8 mouse cellular contexts compared by ENCODE assay signal in genomic region chr11:120631726-120632448, GRCm38 (mm10). TPM values are rescaled to one million over a fixed set of nuclear protein-coding genes. Genes with fewer than 3 reads are reported as not detected.
DNase-seq lines count a peak whose midpoint lies in the region; ATAC-seq and TF ChIP-seq lines count a peak whose summit lies in the region.

No protein-coding gene starts in this region.

- peak overlapping the region; percentile 95 for H3K27ac ChIP-seq in bone marrow macrophage, adult 2 months (ENCODE audit: insufficient read depth, low read depth, low read length)
- no peak overlapping the region for H3K27ac ChIP-seq in hindbrain, embryonic 11.5 days (ENCODE audit: low read depth, low read length)
- H3K27ac ChIP-seq in macrophage, result peak overlapping the region; percentile 99

- no peak for ATAC-seq in hindbrain, embryonic 11.5 days (ENCODE audit: low FRiP score)
- no peak for ATAC-seq in inflammation-experienced regulatory T-cells, adult 6 months

- WGBS in hindbrain, embryonic 11.5 days, result 68% methylated on average over 4 of the region's 4 CpGs
- WGBS in macrophage (ENCODE audit: missing documents), result 44% methylated on average over 4 of the region's 4 CpGs

- H3K4me2 ChIP-seq in hindbrain, embryonic 11.5 days (replicated peaks; ENCODE audit: low read depth, low read length), result peak overlapping the region; percentile 81

- no peaks in the 10 kb centered on the region for H3K27me3 ChIP-seq in hindbrain, embryonic 11.5 days (ENCODE audit: control insufficient read depth, insufficient read depth, low read length)

- no peak for TF ChIP-seq CTCF in bone marrow macrophage, adult 2 months (IDR thresholded peaks at IDR 0.05; ENCODE audit: low read depth, low read length)

- peak overlapping the region; percentile 83; the same call in 1 of the 2 replicates for H3K9ac ChIP-seq in hindbrain, embryonic 11.5 days (ENCODE audit: low read depth, low read length)

- no peak for TF ChIP-seq POLR2A in bone marrow macrophage, adult 2 months (IDR thresholded peaks at IDR 0.05; ENCODE audit: borderline replicate concordance, low read depth, low read length)

- peak; percentile 43 for DNase-seq in kidney, adult 18-20 months
- DNase-seq in kidney, adult 11 months, result no peak
- DNase-seq in hindbrain, embryonic 11.5 days (ENCODE audit: low spot score), result no peak
- DNase-seq in thymus, postnatal 14 days, result no peak
- DNase-seq in layer of hippocampus, adult 8-10 months (ENCODE audit: low spot score in 2 of 2), result no peak

- H3K36me3 ChIP-seq in hindbrain, embryonic 11.5 days (ENCODE audit: control insufficient read depth, insufficient read depth, low read length), result peaks cover 3% of the 10 kb centered on the region
- H3K36me3 ChIP-seq in macrophage (ENCODE audit: inconsistent target), result no peaks in the 10 kb centered on the region

- H3K9me3 ChIP-seq in hindbrain, embryonic 11.5 days (ENCODE audit: control insufficient read depth, low read length), result no peaks in the 10 kb centered on the region

- H3K4me3 ChIP-seq in bone marrow macrophage, adult 2 months (ENCODE audit: insufficient read depth, low read length), result peak overlapping the region; percentile 62
- peak overlapping the region; percentile 94 for H3K4me3 ChIP-seq in hindbrain, embryonic 11.5 days (ENCODE audit: low read depth, low read length)
- H3K4me3 ChIP-seq in macrophage (ENCODE audit: inconsistent target), result peak overlapping the region; percentile 71

- peaks cover 45% of the 10 kb centered on the region for H3K4me1 ChIP-seq in bone marrow macrophage, adult 2 months (ENCODE audit: control insufficient read depth, insufficient read depth, low read length)
- peaks cover 10% of the 10 kb centered on the region; the same call in 1 of the 2 replicates for H3K4me1 ChIP-seq in hindbrain, embryonic 11.5 days (replicated peaks; ENCODE audit: control insufficient read depth, insufficient read depth, low read length)

- H3K79me2 ChIP-seq in macrophage (ENCODE audit: inconsistent target), result peaks cover 65% of the 10 kb centered on the region

RNA-seq across cellular contexts. Expression of gene Mafg, which starts 1.5 kb away (rescaled TPM):
- polyA plus RNA-seq in bone marrow macrophage, adult 2 months (2012; ENCODE audit: insufficient read depth, insufficient read length, missing spikeins), result 76.0 and 77.5 TPM in 2 replicates
- 21.8 and 23.5 TPM in 2 replicates for polyA plus RNA-seq in hindbrain, embryonic 11.5 days (2014; fragmentation: Nextera tagmentation; extraction: Ambion mirVana)
- total RNA-seq in macrophage (2018; cell fraction: chromatin; rRNA removed), result 100 to 1,000 TPM; 127 to 265 (median 218) TPM
- 10 to 100 TPM; 29.7 to 53.1 (median 42.5) TPM for total RNA-seq in macrophage (2018; cell fraction: cytosol; rRNA removed)
- total RNA-seq in macrophage (2018; cell fraction: nucleus; rRNA removed), result 100 to 1,000 TPM; 103 to 262 (median 141) TPM
- 18.1 to 68.2 TPM (median 39.6 TPM) in 3 replicates for polyA plus RNA-seq in macrophage (2018)
- 10 to 100 TPM; 15.3 to 15.8 (median 15.5) TPM for polyA plus RNA-seq in inflammation-experienced regulatory T-cells, adult 6 months (2017; shearing (Covaris generic))
- 10 to 100 TPM; 70.7 to 89.1 (median 77.4) TPM for total RNA-seq in layer of hippocampus, adult 8-10 months (2022)

RNA-seq across cellular contexts. Expression of gene Sirt7, which starts 6.8 kb away (rescaled TPM):
- 78.5 and 91.5 TPM in 2 replicates for polyA plus RNA-seq in bone marrow macrophage, adult 2 months (2012; ENCODE audit: insufficient read depth, insufficient read length, missing spikeins)
- polyA plus RNA-seq in hindbrain, embryonic 11.5 days (2014; fragmentation: Nextera tagmentation; extraction: Ambion mirVana), result 33.2 and 36.6 TPM in 2 replicates
- 100 to 1,000 TPM; 131 to 498 (median 330) TPM for total RNA-seq in macrophage (2018; cell fraction: chromatin; rRNA removed)
- total RNA-seq in macrophage (2018; cell fraction: cytosol; rRNA removed), result 10 to 100 TPM; 27.1 to 83.0 (median 62.4) TPM
- 100 to 1,000 TPM in 25 of 26 experiments, 10 to 100 TPM in 1; 90.8 to 277 (median 168) TPM for total RNA-seq in macrophage (2018; cell fraction: nucleus; rRNA removed)
- 37.3 to 77.5 TPM (median 50.4 TPM) in 3 replicates for polyA plus RNA-seq in macrophage (2018)
- polyA plus RNA-seq in inflammation-experienced regulatory T-cells, adult 6 months (2017; shearing (Covaris generic)), result 10 to 100 TPM; 55.1 to 61.4 (median 60.4) TPM
- 10 to 100 TPM; 43.5 to 49.9 (median 45.4) TPM for total RNA-seq in layer of hippocampus, adult 8-10 months (2022)

RNA-seq across cellular contexts. Expression of gene Pycr1, which starts 11.7 kb away (rescaled TPM):
- 0.61 and 0.78 TPM in 2 replicates for polyA plus RNA-seq in bone marrow macrophage, adult 2 months (2012; ENCODE audit: insufficient read depth, insufficient read length, missing spikeins)
- polyA plus RNA-seq in hindbrain, embryonic 11.5 days (2014; fragmentation: Nextera tagmentation; extraction: Ambion mirVana), result 28.2 and 30.2 TPM in 2 replicates
- total RNA-seq in macrophage (2018; cell fraction: chromatin; rRNA removed), result 1 to 10 TPM in 1 of 26 experiments, under 1 TPM in 1, not detected in 24; 0.36 to 6.1 TPM
- under 1 TPM in 11 of 26 experiments, not detected in 15; 0.08 to 0.61 (median 0.15) TPM for total RNA-seq in macrophage (2018; cell fraction: cytosol; rRNA removed)
- under 1 TPM in 2 of 26 experiments, not detected in 24; 0.40 to 0.50 TPM for total RNA-seq in macrophage (2018; cell fraction: nucleus; rRNA removed)
- not detected in 3 replicates for polyA plus RNA-seq in macrophage (2018)
- polyA plus RNA-seq in inflammation-experienced regulatory T-cells, adult 6 months (2017; shearing (Covaris generic)), result 1 to 10 TPM in 1 of 3 experiments, under 1 TPM in 1, not detected in 1; 0.86 to 1.7 TPM
- total RNA-seq in layer of hippocampus, adult 8-10 months (2022), result 1 to 10 TPM; 1.1 to 1.6 (median 1.3) TPM

RNA-seq across cellular contexts. Expression of gene Pcyt2, which starts 14.2 kb away (rescaled TPM):
- polyA plus RNA-seq in bone marrow macrophage, adult 2 months (2012; ENCODE audit: insufficient read depth, insufficient read length, missing spikeins), result 52.4 and 64.5 TPM in 2 replicates
- 104 and 105 TPM in 2 replicates for polyA plus RNA-seq in hindbrain, embryonic 11.5 days (2014; fragmentation: Nextera tagmentation; extraction: Ambion mirVana)
- 100 to 1,000 TPM; 136 to 537 (median 250) TPM for total RNA-seq in macrophage (2018; cell fraction: chromatin; rRNA removed)
- total RNA-seq in macrophage (2018; cell fraction: cytosol; rRNA removed), result 10 to 100 TPM; 15.5 to 47.5 (median 25.2) TPM
- 100 to 1,000 TPM in 23 of 26 experiments, 10 to 100 TPM in 3; 67.5 to 355 (median 144) TPM for total RNA-seq in macrophage (2018; cell fraction: nucleus; rRNA removed)
- polyA plus RNA-seq in macrophage (2018), result 23.8 to 69.4 TPM (median 36.2 TPM) in 3 replicates
- 100 to 1,000 TPM in 2 of 3 experiments, 10 to 100 TPM in 1; 66.1 to 124 (median 113) TPM for polyA plus RNA-seq in inflammation-experienced regulatory T-cells, adult 6 months (2017; shearing (Covaris generic))
- total RNA-seq in layer of hippocampus, adult 8-10 months (2022), result 100 to 1,000 TPM; 142 to 164 (median 149) TPM

RNA-seq across cellular contexts. Expression of gene Myadml2, which starts 16.1 kb away (rescaled TPM):
- polyA plus RNA-seq in bone marrow macrophage, adult 2 months (2012; ENCODE audit: insufficient read depth, insufficient read length, missing spikeins), result not detected in 2 replicates
- polyA plus RNA-seq in hindbrain, embryonic 11.5 days (2014; fragmentation: Nextera tagmentation; extraction: Ambion mirVana), result 0.19 and 0.49 TPM in 2 replicates
- not detected for total RNA-seq in macrophage (2018; cell fraction: chromatin; rRNA removed)
- total RNA-seq in macrophage (2018; cell fraction: cytosol; rRNA removed), result not detected
- total RNA-seq in macrophage (2018; cell fraction: nucleus; rRNA removed), result not detected
- not detected in 3 replicates for polyA plus RNA-seq in macrophage (2018)
- not detected for polyA plus RNA-seq in inflammation-experienced regulatory T-cells, adult 6 months (2017; shearing (Covaris generic))
- 1 to 10 TPM; 3.6 to 8.2 (median 6.0) TPM for total RNA-seq in layer of hippocampus, adult 8-10 months (2022)

Comparison
In these comparisons a context has a peak if more than half of its experiments do, and no peak if none do; other contexts are left out.
1. RNA of gene Pycr1, which starts 11.7 kb away (polyA plus RNA-seq): 28.2 to 30.2 TPM in hindbrain, embryonic 11.5 days; 0.86 to 1.7 TPM in inflammation-experienced regulatory T-cells, adult 6 months, 0.61 to 0.78 TPM in bone marrow macrophage, adult 2 months and not detected in macrophage; every median in the first group is over 10 times any median in the second.
2. Peak in every context shown above with its lines, with median percentiles within 50 percentile points of each other: H3K4me3 ChIP-seq.